Mouse (Mus musculus): ENCODE measurements around the gene Kcnh4.

The Kcnh4 gene

GRCm38 (mm10) chr11:100710977-100711376, 48.8 kb downstream of the Kcnh4 start:
- DNase-seq (ENCODE audit: low read depth, low spot score): no peak

DNA sequence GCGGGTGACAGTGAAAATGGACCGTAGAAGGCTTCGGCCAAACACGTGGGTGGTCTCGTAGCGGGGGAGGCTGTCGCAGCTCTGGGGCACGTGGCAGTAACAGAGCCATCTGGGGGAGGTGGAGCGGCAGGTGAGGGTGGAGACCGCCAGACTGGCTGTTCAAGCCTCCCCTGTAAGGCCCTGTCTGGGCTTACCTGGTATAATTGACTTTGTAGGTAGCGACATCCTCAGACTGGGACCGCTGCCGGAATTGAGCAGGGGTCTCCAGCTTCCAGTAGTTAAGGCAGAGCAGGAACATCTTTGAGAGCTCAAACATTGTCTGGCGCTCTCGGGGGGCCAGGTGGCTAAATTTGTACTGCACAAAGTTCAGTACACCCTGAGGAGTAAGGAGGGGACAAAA, 49.2 kb downstream of the Kcnh4 start:
- DNase-seq (ENCODE audit: low read depth, low spot score): no peak

DNA sequence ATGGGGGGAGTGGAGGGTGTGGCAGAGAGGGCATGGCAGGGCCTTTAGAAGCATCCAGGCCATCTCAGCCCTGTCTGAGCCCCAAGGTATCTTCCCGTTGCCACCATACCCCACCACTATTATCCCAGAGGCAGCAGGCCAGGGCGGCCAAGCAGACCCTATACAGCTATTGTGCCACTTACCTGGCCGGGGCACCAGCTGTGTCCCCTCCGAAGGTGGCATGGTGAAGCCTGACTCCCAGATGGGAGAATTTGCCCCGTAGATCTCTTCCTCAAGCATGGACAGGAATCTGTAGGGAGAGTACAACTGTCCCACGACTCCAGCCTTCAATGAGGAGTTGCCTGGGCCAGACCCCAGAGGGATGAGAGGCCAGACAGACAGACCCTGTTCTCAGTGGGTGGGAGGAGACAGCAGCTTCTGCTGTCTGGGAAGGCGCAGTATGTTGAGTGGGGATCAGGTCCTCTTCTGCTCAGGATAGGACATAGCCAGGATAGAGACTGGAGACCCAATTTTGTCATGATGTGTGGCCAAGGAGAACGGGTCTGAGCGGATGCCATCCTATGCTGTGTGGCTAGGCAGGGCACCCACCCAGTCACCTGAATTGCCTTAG, 50.4 kb downstream of the Kcnh4 start:
- no peak for DNase-seq (ENCODE audit: low read depth, low spot score)

DNA sequence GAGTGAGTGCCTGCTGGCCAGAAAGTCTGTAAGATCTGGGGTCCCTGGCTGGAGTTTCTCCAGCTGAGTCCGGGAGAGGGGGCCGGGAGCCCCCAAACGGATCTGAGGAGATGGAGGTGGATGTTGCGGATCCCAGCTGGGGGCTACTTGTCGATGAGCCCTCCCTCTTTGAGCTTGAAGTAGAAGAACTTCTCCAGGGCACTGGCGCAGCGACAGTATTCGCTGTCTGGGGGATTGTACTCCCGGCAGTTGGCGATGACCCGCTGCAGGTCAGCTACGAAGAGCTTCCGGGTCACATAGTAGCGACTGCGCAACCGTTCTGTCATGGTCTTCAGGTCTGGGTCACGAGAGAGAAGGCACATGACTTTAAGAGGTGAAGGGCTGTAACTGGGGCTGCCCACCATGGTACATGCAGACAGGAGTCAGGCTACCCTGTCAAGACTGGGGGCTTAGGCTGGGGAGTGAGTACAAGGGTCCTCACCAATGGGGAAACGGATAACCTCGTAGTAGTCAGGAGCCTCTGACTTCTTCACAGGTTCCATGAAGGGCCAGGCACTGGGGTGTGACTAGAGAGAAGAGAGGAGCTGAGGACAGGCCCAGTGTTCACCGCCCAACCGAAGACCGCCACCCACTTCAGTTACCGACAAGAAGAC, 54.5 kb downstream of the Kcnh4 start:
- DNase-seq (ENCODE audit: low read depth, low spot score): no peak

- no peak for DNase-seq (ENCODE audit: low read depth, low spot score)
Measured at GRCm38 (mm10) chr11:100703851-100704531, 55.8 kb downstream of the Kcnh4 start, which contains the start of gene Dhx58. Gene Dhx58 (minus strand): TSS chr11:100704271.

DNA sequence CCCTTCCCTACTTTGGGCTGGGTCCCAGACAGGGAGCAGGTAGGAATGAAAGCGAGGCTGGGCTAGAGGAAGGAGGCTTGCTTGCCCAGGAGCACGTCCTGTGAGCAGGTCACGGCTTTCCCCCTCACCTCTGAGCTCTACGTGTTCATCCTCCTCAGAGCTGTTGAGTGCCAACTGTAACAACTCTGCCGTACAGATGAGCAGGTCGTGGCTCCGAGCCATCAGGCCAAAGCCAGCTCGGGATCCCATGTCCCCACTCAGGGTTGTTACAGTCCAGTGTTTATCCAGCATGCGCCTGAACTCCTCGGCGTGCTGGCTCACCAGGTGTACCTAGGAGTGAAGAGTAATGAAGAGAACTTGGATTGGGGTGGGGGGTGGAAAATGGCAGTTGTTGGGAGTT, 56.4 kb downstream of the Kcnh4 start:
- no peak for DNase-seq (ENCODE audit: low read depth, low spot score)

GRCm38 (mm10) chr11:100702906-100703305, 56.8 kb downstream of the Kcnh4 start:
- no peak for DNase-seq (ENCODE audit: low read depth, low spot score)

GRCm38 (mm10) chr11:100702081-100702851, 57.5 kb downstream of the Kcnh4 start:
- peak; percentile 87 for DNase-seq (ENCODE audit: low read depth, low spot score)

DNA sequence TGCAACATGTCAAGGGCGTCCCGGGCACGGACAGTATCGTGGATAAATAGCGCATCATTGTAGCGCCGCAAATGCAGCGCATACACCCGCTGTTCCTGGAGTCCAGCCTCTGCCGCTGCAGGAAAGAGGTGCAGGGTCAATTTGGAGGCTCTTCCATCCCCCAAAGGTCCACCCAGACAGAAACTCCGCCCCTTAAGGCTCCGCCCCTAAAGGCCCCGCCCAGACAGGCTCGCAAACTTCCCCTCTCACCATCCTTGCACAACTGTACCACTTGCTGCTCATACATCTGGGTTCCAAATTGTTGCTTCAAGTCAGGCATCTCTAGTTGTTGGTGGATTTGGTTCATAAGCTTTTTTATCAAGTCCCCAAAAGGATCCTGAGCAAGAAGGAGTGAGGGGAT, 58.4 kb downstream of the Kcnh4 start:
- peak; percentile 67 for DNase-seq (ENCODE audit: low read depth, low spot score)

DNA sequence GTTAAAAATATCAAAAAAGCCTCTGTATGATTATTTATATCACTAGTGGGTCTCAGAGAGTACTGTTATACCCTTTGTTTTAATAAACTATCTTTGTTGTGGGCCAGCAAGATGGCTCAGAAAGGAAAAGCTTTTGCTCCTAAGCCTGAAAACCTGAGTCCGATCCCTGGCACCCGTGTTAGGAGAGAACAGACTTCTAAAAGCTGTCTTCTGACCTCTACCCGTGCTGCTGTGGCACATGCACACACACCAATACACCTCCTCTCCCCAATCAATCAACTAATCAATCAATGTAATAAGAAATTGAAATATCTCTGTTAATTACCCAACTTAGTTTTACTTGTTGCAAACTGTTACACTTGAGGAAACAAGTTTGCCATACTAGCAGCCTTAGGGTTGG, 59.0 kb downstream of the Kcnh4 start:
- DNase-seq (ENCODE audit: low read depth, low spot score): no peak

GRCm38 (mm10) chr11:100697921-100698320, 61.8 kb downstream of the Kcnh4 start:
- DNase-seq (ENCODE audit: low read depth, low spot score): no peak

DNA sequence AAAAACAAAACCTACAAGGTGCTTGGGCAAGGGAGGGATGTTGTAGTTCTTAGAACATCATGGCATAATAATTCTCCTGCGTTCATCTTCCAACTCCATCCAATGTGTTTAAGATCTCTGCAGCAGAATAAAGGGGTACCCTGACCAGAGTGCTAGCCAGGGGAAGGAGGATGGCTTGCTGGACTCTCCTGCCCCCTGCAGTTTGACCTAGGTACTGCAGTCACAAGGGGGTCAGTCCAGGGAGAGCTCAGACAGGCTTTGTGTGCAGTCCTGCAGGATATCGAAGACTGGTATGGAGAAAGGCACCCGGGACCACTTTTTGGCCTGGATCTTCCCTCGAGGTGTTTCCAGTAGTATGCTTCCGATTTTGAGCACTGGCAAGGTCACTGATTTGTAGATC, 64.8 kb downstream of the Kcnh4 start:
- DNase-seq (ENCODE audit: low read depth, low spot score): peak; percentile 70

- DNase-seq (ENCODE audit: low read depth, low spot score): no peak
Measured at GRCm38 (mm10) chr11:100693154-100693553, 66.6 kb downstream of the Kcnh4 start.

GRCm38 (mm10) chr11:100692164-100692616, 67.6 kb downstream of the Kcnh4 start, which contains the start of gene Zfp385c:
Gene Zfp385c (minus strand): TSS chr11:100692455.
- no peak for DNase-seq (ENCODE audit: low read depth, low spot score)

DNA sequence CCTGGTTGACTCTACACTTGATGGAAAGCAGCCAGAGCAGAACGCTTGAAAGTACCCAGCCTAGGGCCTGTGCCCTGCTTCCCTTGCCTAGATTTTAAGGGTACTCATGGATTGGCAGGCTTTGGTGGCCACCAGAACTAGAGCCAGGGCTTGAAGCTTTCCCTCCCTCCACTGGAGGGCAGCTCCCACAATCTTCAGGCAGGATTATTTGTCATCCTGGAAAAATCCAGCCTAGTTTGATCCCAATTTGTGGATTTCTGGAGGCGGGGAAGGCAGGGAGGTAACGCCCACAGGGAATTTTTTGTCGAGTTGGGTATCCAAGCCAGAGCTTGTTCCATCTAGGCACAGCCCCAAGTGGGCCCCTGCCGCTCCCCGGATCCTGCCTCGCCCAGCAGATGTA, 69.4 kb downstream of the Kcnh4 start:
- DNase-seq (ENCODE audit: low read depth, low spot score): no peak
